Mouse (Mus musculus) NIH3T3 (cell line): ENCODE data around the gene Endod1.

Experiments used
- DNase-seq: peaks from one replicate; pipeline ENCODE4 v3.0.0-alpha.2; 2012; ENCODE audit warnings: low read depth

Endod1 gene

GRCm38 (mm10) chr9:14316618-14317017, 64.7 kb downstream of the Endod1 start:
- DNase-seq, result no peak

- DNase-seq, result no peak
These were observed 66.8 kb downstream of the Endod1 start for GRCm38 (mm10) chr9:14314477-14314876.

GRCm38 (mm10) chr9:14313968-14314367, 67.3 kb downstream of the Endod1 start:
- DNase-seq, result no peak

GRCm38 (mm10) chr9:14307341-14307740, 74.0 kb downstream of the Endod1 start:
- DNase-seq, result no peak

GRCm38 (mm10) chr9:14304262-14304968, 76.9 kb downstream of the Endod1 start:
- DNase-seq, result no peak
